Mouse (Mus musculus): ENCODE data around the gene Golga7b.

Gene Golga7b

GRCm38 (mm10) chr19:42303210-42303813, 55.9 kb downstream of the Golga7b start:
- no peak for DNase-seq (ENCODE audit: low spot score)

- DNase-seq (ENCODE audit: low spot score): no peak
These were observed 57.1 kb downstream of the Golga7b start for GRCm38 (mm10) chr19:42304506-42304905.

GRCm38 (mm10) chr19:42305746-42306145, 58.4 kb downstream of the Golga7b start:
- no peak for DNase-seq (ENCODE audit: low spot score)

- DNase-seq (ENCODE audit: low spot score): no peak
These were observed 58.8 kb downstream of the Golga7b start for GRCm38 (mm10) chr19:42306202-42306601.

- peak; percentile 8 for DNase-seq (ENCODE audit: low spot score)
These were observed 59.6 kb downstream of the Golga7b start for GRCm38 (mm10) chr19:42307019-42307418.

- no peak for DNase-seq (ENCODE audit: low spot score)
These were observed 61.6 kb downstream of the Golga7b start for GRCm38 (mm10) chr19:42308931-42309330.

- DNase-seq (ENCODE audit: low spot score): no peak
These were observed 64.0 kb downstream of the Golga7b start for GRCm38 (mm10) chr19:42311332-42311731.

GRCm38 (mm10) chr19:42312191-42312590, 64.8 kb downstream of the Golga7b start:
- DNase-seq (ENCODE audit: low spot score): no peak

- DNase-seq (ENCODE audit: low spot score): no peak
These were observed 67.8 kb downstream of the Golga7b start for GRCm38 (mm10) chr19:42315070-42315679.

GRCm38 (mm10) chr19:42315914-42316313, 68.5 kb downstream of the Golga7b start:
- peak; percentile 43 for DNase-seq (ENCODE audit: low spot score)

- no peak for DNase-seq (ENCODE audit: low spot score)
These were observed 69.2 kb downstream of the Golga7b start for GRCm38 (mm10) chr19:42316525-42316924.

GRCm38 (mm10) chr19:42316998-42317397, 69.6 kb downstream of the Golga7b start:
- no peak for DNase-seq (ENCODE audit: low spot score)

- DNase-seq (ENCODE audit: low spot score): no peak
These were observed 70.5 kb downstream of the Golga7b start for GRCm38 (mm10) chr19:42317648-42318425.

All from yolk sac, embryonic 10.5 days (tissue).